Mouse (Mus musculus) retina, postnatal 7 days (tissue): ENCODE measurements at regions not wholly inside any gene's neighbourhood (a gene's known extent, or its start where the extent isn't known, plus 50 kb on each side); places are given as distances from the start of the nearest gene placed in this dataset.

Source experiments
- DNase-seq: peaks from one replicate; pipeline ENCODE4 v3.0.0-alpha.2; 2012; ENCODE audit warnings: low read depth, low spot score

- no peak for DNase-seq
These were observed 132.2 kb downstream of the Tmem17 start for GRCm38 (mm10) chr11:22644010-22644625.

- no peak for DNase-seq
These were observed 133.0 kb downstream of the Tmem17 start for GRCm38 (mm10) chr11:22644877-22645276.

- no peak for DNase-seq
These were observed 134.5 kb downstream of the Tmem17 start for GRCm38 (mm10) chr11:22646192-22646936.

- no peak for DNase-seq
These were observed 136.4 kb downstream of the Tmem17 start for GRCm38 (mm10) chr11:22648275-22648674.

- no peak for DNase-seq
These were observed 138.9 kb downstream of the Tmem17 start for GRCm38 (mm10) chr11:22650771-22651170.

- no peak for DNase-seq
These were observed 139.4 kb downstream of the Tmem17 start for GRCm38 (mm10) chr11:22651313-22651712.

- DNase-seq = no peak
These were observed 140.0 kb downstream of the Tmem17 start for GRCm38 (mm10) chr11:22651911-22652310.

- DNase-seq = no peak
These were observed 141.0 kb downstream of the Tmem17 start for GRCm38 (mm10) chr11:22652931-22653330.

GRCm38 (mm10) chr11:22653366-22653765 lies 141.5 kb downstream of the Tmem17 start:
- DNase-seq = no peak

- no peak for DNase-seq
These were observed 145.7 kb downstream of the Tmem17 start for GRCm38 (mm10) chr11:22657635-22658034.

GRCm38 (mm10) chr11:22661072-22661471 lies 149.2 kb downstream of the Tmem17 start:
- DNase-seq = no peak

- DNase-seq = no peak
These were observed 150.0 kb downstream of the Tmem17 start for GRCm38 (mm10) chr11:22661713-22662551.

- DNase-seq = no peak
These were observed 154.1 kb downstream of the Tmem17 start for GRCm38 (mm10) chr11:22665978-22666377.

- no peak for DNase-seq
These were observed 154.5 kb downstream of the Tmem17 start for GRCm38 (mm10) chr11:22666378-22666777.

GRCm38 (mm10) chr11:22668220-22668619 lies 156.3 kb downstream of the Tmem17 start:
- no peak for DNase-seq

GRCm38 (mm10) chr11:22669267-22669666 lies 157.4 kb downstream of the Tmem17 start:
- no peak for DNase-seq

- DNase-seq = no peak
These were observed 160.1 kb downstream of the Tmem17 start for GRCm38 (mm10) chr11:22671791-22672490.

GRCm38 (mm10) chr11:22675047-22675446 lies 163.2 kb downstream of the Tmem17 start:
- DNase-seq = no peak

- DNase-seq = no peak
These were observed 163.9 kb downstream of the Tmem17 start for GRCm38 (mm10) chr11:22675754-22676153.

- DNase-seq = no peak
These were observed 165.4 kb downstream of the Tmem17 start for GRCm38 (mm10) chr11:22677337-22677736.

- no peak for DNase-seq
These were observed 172.7 kb downstream of the Tmem17 start for GRCm38 (mm10) chr11:22684576-22684975.

- no peak for DNase-seq
These were observed 169.9 kb downstream of the B3gnt2 start for GRCm38 (mm10) chr11:22690829-22691228.
